Mouse (Mus musculus): ENCODE data around the gene Olfr536. TPM values are rescaled to one million over a fixed set of nuclear protein-coding genes. Genes with fewer than 3 reads are reported as not detected.

The Olfr536 gene
- not detected for polyA plus RNA-seq (2014; fragmentation: Illumina TruSeq; extraction: RNeasy Lipid Tissue Mini Kit (QIAGEN cat#74804); ENCODE audit: low read depth, low replicate concordance)

DNA sequence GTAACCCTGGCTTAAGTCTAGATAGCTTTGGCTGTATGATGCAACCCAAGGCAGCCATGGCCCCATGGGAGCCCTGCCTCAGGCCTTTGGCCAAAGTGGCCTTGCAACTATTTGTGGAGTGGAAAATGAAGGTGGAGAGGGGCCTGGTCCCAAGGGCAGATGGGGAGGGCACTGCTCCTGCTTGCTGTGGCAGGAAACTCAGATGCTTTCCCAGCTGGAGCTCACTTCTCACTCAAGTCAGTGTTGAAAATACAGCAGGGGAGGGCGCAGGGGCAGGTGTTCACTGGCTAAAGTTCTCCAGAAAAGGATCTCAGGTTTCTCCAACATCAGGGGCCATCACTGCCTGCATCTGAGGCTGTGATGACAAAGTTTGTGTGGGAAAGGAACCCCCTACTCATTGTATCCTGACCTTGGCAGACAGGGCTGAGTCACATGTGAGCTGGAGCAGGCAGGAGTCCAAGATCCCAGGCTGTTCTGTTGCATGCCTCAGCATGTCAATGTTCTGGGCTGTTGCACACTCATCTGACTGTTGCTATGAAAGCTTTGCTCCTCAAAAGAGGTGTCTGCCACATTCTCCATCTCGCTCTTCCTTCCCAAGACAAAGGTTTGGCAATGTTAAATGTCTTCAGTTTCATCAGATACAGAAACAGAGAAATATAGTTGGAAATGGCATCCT is at the start of gene Olfr536:
Olfr536 (minus strand) TSS at position 51 of the 676 bp plus-strand sequence.

GRCm38 (mm10) chr7:140483916-140484315 is 23.3 kb downstream of the Olfr536 start, which contains the start of gene Olfr535:
TSS of gene Olfr535 (plus strand) at chr7:140484216.

DNA sequence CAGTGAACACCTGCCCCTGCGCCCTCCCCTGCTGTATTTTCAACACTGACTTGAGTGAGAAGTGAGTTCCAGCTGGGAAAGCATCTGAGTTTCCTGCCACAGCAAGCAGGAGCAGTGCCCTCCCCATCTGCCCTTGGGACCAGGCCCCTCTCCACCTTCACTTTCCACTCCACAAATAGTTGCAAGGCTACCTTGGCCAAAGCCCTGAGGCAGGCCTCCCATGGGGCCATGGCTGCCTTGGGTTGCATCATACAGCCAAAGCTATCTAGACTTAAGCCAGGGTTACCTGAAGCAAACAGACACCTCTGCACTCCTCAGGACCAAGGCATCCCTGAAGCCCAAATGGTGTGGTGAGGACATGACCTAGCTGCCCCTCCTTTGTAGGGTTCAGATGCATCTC is 44.1 kb downstream of the Olfr536 start, which contains the start of gene Olfr533:
Olfr533 (plus strand) TSS at position 301 of the 400 bp plus-strand sequence.

Other genes with a start within 250 kb of the Olfr536 start
- not detected for gene Olfr525, start 186.5 kb downstream of the Olfr536 start, polyA plus RNA-seq (2014; fragmentation: Illumina TruSeq; extraction: RNeasy Lipid Tissue Mini Kit (QIAGEN cat#74804); ENCODE audit: low read depth, low replicate concordance)
- not detected for gene Olfr527, start 173.4 kb downstream of the Olfr536 start, polyA plus RNA-seq (2014; fragmentation: Illumina TruSeq; extraction: RNeasy Lipid Tissue Mini Kit (QIAGEN cat#74804); ENCODE audit: low read depth, low replicate concordance)
- gene Olfr60, start 145.7 kb downstream of the Olfr536 start, polyA plus RNA-seq (2014; fragmentation: Illumina TruSeq; extraction: RNeasy Lipid Tissue Mini Kit (QIAGEN cat#74804); ENCODE audit: low read depth, low replicate concordance) = not detected
- not detected for gene Olfr530, start 131.1 kb downstream of the Olfr536 start, polyA plus RNA-seq (2014; fragmentation: Illumina TruSeq; extraction: RNeasy Lipid Tissue Mini Kit (QIAGEN cat#74804); ENCODE audit: low read depth, low replicate concordance)
- gene Olfr531, start 104.5 kb downstream of the Olfr536 start, polyA plus RNA-seq (2014; fragmentation: Illumina TruSeq; extraction: RNeasy Lipid Tissue Mini Kit (QIAGEN cat#74804); ENCODE audit: low read depth, low replicate concordance) = not detected
- gene Olfr532, start 85.8 kb downstream of the Olfr536 start, polyA plus RNA-seq (2014; fragmentation: Illumina TruSeq; extraction: RNeasy Lipid Tissue Mini Kit (QIAGEN cat#74804); ENCODE audit: low read depth, low replicate concordance) = not detected
- gene Olfr533, start 44.0 kb downstream of the Olfr536 start, polyA plus RNA-seq (2014; fragmentation: Illumina TruSeq; extraction: RNeasy Lipid Tissue Mini Kit (QIAGEN cat#74804); ENCODE audit: low read depth, low replicate concordance) = not detected
- gene Olfr535, start 23.2 kb downstream of the Olfr536 start, polyA plus RNA-seq (2014; fragmentation: Illumina TruSeq; extraction: RNeasy Lipid Tissue Mini Kit (QIAGEN cat#74804); ENCODE audit: low read depth, low replicate concordance) = not detected
- gene Olfr538, start 60.5 kb upstream of the Olfr536 start, polyA plus RNA-seq (2014; fragmentation: Illumina TruSeq; extraction: RNeasy Lipid Tissue Mini Kit (QIAGEN cat#74804); ENCODE audit: low read depth, low replicate concordance) = not detected
- gene Olfr46, start 93.9 kb upstream of the Olfr536 start, polyA plus RNA-seq (2014; fragmentation: Illumina TruSeq; extraction: RNeasy Lipid Tissue Mini Kit (QIAGEN cat#74804); ENCODE audit: low read depth, low replicate concordance) = not detected
- gene Olfr61, start 121.6 kb upstream of the Olfr536 start, polyA plus RNA-seq (2014; fragmentation: Illumina TruSeq; extraction: RNeasy Lipid Tissue Mini Kit (QIAGEN cat#74804); ENCODE audit: low read depth, low replicate concordance) = not detected
- not detected for gene Olfr53, start 139.1 kb upstream of the Olfr536 start, polyA plus RNA-seq (2014; fragmentation: Illumina TruSeq; extraction: RNeasy Lipid Tissue Mini Kit (QIAGEN cat#74804); ENCODE audit: low read depth, low replicate concordance)
- gene Olfr539, start 152.5 kb upstream of the Olfr536 start, polyA plus RNA-seq (2014; fragmentation: Illumina TruSeq; extraction: RNeasy Lipid Tissue Mini Kit (QIAGEN cat#74804); ENCODE audit: low read depth, low replicate concordance) = not detected
- gene Olfr45, start 174.6 kb upstream of the Olfr536 start, polyA plus RNA-seq (2014; fragmentation: Illumina TruSeq; extraction: RNeasy Lipid Tissue Mini Kit (QIAGEN cat#74804); ENCODE audit: low read depth, low replicate concordance) = not detected
- not detected for gene Olfr541, start 189.9 kb upstream of the Olfr536 start, polyA plus RNA-seq (2014; fragmentation: Illumina TruSeq; extraction: RNeasy Lipid Tissue Mini Kit (QIAGEN cat#74804); ENCODE audit: low read depth, low replicate concordance)